Mouse (Mus musculus): ENCODE measurements around the gene Mpdz.

DNA sequence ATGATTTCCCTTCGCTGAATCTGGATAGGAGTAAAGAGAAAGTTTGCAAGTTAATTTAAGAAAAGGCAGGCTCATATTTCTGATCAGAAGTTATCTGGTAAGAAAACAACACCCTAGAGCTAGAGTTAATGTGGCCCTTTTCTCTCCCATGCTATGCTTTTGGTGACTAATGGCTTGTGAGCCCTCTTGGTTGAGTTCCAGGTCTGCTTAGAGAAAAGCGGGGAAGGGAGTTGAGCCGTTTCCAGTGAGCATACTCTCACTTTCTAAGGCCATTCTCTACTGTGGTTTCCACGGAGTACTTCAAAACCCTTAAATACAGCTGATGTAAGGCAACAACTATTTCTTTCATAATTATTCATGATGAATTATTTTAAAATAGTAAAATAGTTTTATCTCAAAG lies 11.8 kb downstream of the Mpdz start:
- no peak for TF ChIP-seq POLR2A (IDR thresholded peaks at IDR 0.05; ENCODE audit: insufficient read length, low read depth)
- no peak for TF ChIP-seq TCF3 (IDR thresholded peaks at IDR 0.05; ENCODE audit: insufficient read length, low read depth)
- no peak for TF ChIP-seq TCF12 (IDR thresholded peaks at IDR 0.05; ENCODE audit: insufficient read depth, poor library complexity, severe bottlenecking)
- no peak for TF ChIP-seq MYOG (IDR thresholded peaks at IDR 0.05; ENCODE audit: control insufficient read depth in 1 of 3, insufficient read depth in 1 of 3, insufficient read length in 2 of 3, low read depth in 2 of 3)
- TF ChIP-seq MYOD1 (IDR thresholded peaks at IDR 0.05; ENCODE audit: control insufficient read depth in 1 of 3, insufficient read length in 2 of 3, low read depth in 2 of 3), result no peak
- no peak for TF ChIP-seq USF1 (IDR thresholded peaks at IDR 0.05; ENCODE audit: low read depth)
- TF ChIP-seq MAX (IDR thresholded peaks at IDR 0.05; ENCODE audit: low read depth), result no peak

Measured in myocyte (in vitro differentiated cells).